Mouse (Mus musculus) right cerebral cortex, postnatal 14 days (tissue): ENCODE results near the gene Fam216b.

Source experiments
- DNase-seq: peaks from one replicate; pipeline ENCODE4 v3.0.0; 2022

The Fam216b gene

DNA sequence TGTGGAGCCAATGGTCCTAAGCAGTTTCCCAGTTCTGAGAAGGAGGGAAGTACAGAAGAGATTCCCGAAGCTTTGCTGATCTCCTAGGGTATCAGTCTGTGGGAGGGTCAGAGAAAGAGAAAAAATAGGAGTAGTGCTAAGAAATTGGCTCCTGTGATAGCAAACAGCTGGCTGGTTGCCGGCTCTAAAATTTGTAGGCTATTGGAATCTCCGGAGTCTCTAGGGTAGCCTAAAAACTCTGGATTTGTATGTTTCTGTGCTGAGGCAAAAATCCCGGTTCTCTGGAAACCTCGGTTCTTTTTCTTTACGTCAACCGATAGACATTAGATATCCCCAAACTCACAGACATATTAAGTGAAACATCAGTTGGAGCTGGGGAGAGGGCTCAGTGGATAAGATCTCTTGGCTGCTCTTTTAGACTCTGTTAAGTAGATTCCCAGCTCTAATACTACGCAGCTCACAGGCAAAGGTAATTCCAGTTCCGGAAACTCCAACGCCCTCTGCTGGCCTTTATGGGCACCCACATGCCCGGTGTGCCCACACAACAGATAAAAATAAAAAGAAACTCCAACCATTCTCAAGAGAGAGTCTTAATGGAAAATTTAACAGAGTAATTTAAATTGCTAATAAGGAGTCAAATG, 46.8 kb downstream of the Fam216b start:
- no peak for DNase-seq

DNA sequence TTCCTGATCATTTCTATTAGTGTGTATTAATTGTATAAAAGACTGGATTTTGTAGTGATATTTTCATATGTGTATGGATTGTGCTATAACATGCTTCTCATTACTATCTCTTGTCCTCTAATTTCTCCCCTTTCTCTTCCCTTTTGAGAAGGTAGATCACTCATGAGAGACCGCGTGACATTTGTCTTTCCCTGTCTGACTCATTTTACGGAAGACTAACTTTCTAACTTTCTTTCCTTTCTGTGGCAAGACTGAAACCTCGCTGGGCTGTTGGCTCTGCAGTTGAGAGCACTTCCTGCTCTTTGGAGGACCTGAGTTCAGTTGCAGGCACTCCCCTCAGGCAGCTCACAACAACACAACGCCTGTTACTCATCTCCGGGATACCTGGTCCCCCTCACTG, 48.2 kb downstream of the Fam216b start:
- no peak for DNase-seq

DNA sequence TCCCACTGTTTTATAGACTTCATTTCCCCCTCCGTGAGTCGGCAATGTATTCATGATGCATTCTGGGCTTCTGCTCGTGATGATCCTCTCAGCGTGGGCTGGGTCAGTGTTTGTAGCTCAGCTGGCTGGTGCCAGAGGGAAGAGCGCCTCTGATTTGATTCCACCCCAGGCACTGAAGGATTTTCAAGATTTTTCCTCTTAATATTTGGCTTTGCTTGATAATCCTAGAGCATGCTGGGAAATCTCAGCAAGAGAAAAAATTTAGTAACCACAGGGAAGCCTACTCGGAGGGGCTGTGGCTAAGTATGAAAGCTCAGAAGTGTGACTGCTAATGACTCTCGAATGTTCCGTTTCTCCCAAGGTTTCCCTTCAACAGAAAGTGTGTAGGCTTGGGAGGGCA, 49.9 kb downstream of the Fam216b start:
- no peak for DNase-seq
